Mouse (Mus musculus): Measurements from ENCODE around the gene Unc119.

Gene Unc119

GRCm38 (mm10) chr11:78371711-78372110 is 28.4 kb downstream of the Unc119 start:
- DNase-seq (ENCODE audit: low spot score in 2 of 2), result no peak

GRCm38 (mm10) chr11:78372166-78372565 is 28.9 kb downstream of the Unc119 start:
- no peak for DNase-seq (ENCODE audit: low spot score in 2 of 2)

GRCm38 (mm10) chr11:78372610-78373009 is 29.3 kb downstream of the Unc119 start:
- no peak for DNase-seq (ENCODE audit: low spot score in 2 of 2)

- no peak for DNase-seq (ENCODE audit: low spot score in 2 of 2)
These were observed 30.9 kb downstream of the Unc119 start for GRCm38 (mm10) chr11:78374147-78374546.

GRCm38 (mm10) chr11:78377549-78378159 is 34.4 kb downstream of the Unc119 start:
- DNase-seq (ENCODE audit: low spot score in 2 of 2), result peak in 1 of 2 experiments; percentile 47

- DNase-seq (ENCODE audit: low spot score in 2 of 2), result no peak
These were observed 37.1 kb downstream of the Unc119 start for GRCm38 (mm10) chr11:78380351-78380750.

GRCm38 (mm10) chr11:78380996-78381395 is 37.7 kb downstream of the Unc119 start:
- no peak for DNase-seq (ENCODE audit: low spot score in 2 of 2)

- DNase-seq (ENCODE audit: low spot score in 2 of 2), result no peak
These were observed 39.0 kb downstream of the Unc119 start for GRCm38 (mm10) chr11:78382286-78382685.

GRCm38 (mm10) chr11:78382701-78383100 is 39.4 kb downstream of the Unc119 start:
- DNase-seq (ENCODE audit: low spot score in 2 of 2), result no peak

GRCm38 (mm10) chr11:78385776-78386175 is 42.5 kb downstream of the Unc119 start:
- no peak for DNase-seq (ENCODE audit: low spot score in 2 of 2)

- DNase-seq (ENCODE audit: low spot score in 2 of 2), result peak in 1 of 2 experiments; percentile 47
These were observed 43.3 kb downstream of the Unc119 start, which contains the start of gene Foxn1 for GRCm38 (mm10) chr11:78386508-78387043. Gene Foxn1, minus strand, starts transcription at chr11:78386558.

- no peak for DNase-seq (ENCODE audit: low spot score in 2 of 2)
These were observed 49.4 kb downstream of the Unc119 start for GRCm38 (mm10) chr11:78392728-78393127.

GRCm38 (mm10) chr11:78396950-78397349 is 53.7 kb downstream of the Unc119 start:
- no peak for DNase-seq (ENCODE audit: low spot score in 2 of 2)

- peak; percentile 61 to 75 for DNase-seq (ENCODE audit: low spot score in 2 of 2)
These were observed 54.1 kb downstream of the Unc119 start for GRCm38 (mm10) chr11:78397397-78397796.

- no peak for DNase-seq (ENCODE audit: low spot score in 2 of 2)
These were observed 54.9 kb downstream of the Unc119 start for GRCm38 (mm10) chr11:78398212-78398611.

Measured in urinary bladder, postnatal 36 days (tissue).